Mouse (Mus musculus) MEL (cell line): ENCODE results near the gene Dpt.

ENCODE experiments used
- CTCF ChIP-seq, 3 experiments: IDR thresholded peaks in 2 of 3; conservative IDR thresholded peaks in 1 of 3; 2 replicates each; pipeline ENCODE4 v1.5.1; 2011 to 2012; ENCODE audit warnings: low read length in 3 of 3, low read depth in 2 of 3, mild to moderate bottlenecking in 2 of 3, improper control_type of control experiment in 1 of 3, inconsistent platforms in 1 of 3, mixed read lengths in 1 of 3, moderate library complexity in 1 of 3; ENCODE audit not compliant: control insufficient read depth in 1 of 3, insufficient read depth in 1 of 3, poor library complexity in 1 of 3, severe bottlenecking in 1 of 3
- GATA1 ChIP-seq: IDR thresholded peaks from 2 replicates; pipeline ENCODE4 v1.6.1; 2011; ENCODE audit warnings: low read depth, low read length, improper control_type of control experiment
- MAX ChIP-seq: IDR thresholded peaks from 2 replicates; pipeline ENCODE4 v1.6.1; 2011; ENCODE audit warnings: low read length, improper control_type of control experiment
- MYC ChIP-seq: IDR thresholded peaks from 2 replicates; pipeline ENCODE4 v1.6.1; 2011; ENCODE audit warnings: low read depth, mild to moderate bottlenecking, low read length, improper control_type of control experiment, moderate library complexity
- POLR2A ChIP-seq, 2 experiments: IDR thresholded peaks; 2 replicates each; pipeline ENCODE4 v1.6.1; 2011 to 2012; ENCODE audit warnings: low read length in 2 of 2, mild to moderate bottlenecking in 2 of 2, control low read depth in 1 of 2, improper control_type of control experiment in 1 of 2, low read depth in 1 of 2, moderate library complexity in 1 of 2; ENCODE audit not compliant: control insufficient read depth in 1 of 2, insufficient read depth in 1 of 2, poor library complexity in 1 of 2
- POLR2AphosphoS2 ChIP-seq: IDR thresholded peaks from 2 replicates; pipeline ENCODE4 v1.6.1; 2011; ENCODE audit warnings: low read length, improper control_type of control experiment
- POLR2AphosphoS5 ChIP-seq: IDR thresholded peaks from 2 replicates; pipeline ENCODE4 v1.6.1; 2012; ENCODE audit warnings: low read depth, borderline replicate concordance, mild to moderate bottlenecking, inconsistent platforms, low read length, moderate library complexity, mixed read lengths
- RCOR1 ChIP-seq: IDR thresholded peaks from 2 replicates; pipeline ENCODE4 v1.6.1; 2012; ENCODE audit warnings: low read depth, mild to moderate bottlenecking, inconsistent platforms, low read length, improper control_type of control experiment
- TAL1 ChIP-seq: IDR thresholded peaks from 2 replicates; pipeline ENCODE4 v1.6.1; 2012; ENCODE audit warnings: mild to moderate bottlenecking, inconsistent platforms, low read length, moderate library complexity, mixed read lengths
- ZKSCAN1 ChIP-seq: IDR thresholded peaks from 2 replicates; pipeline ENCODE4 v1.6.1; 2012; ENCODE audit warnings: low read depth, mild to moderate bottlenecking, inconsistent platforms, low read length, improper control_type of control experiment, moderate library complexity
- ZNF384 ChIP-seq: IDR thresholded peaks from 2 replicates; pipeline ENCODE4 v1.6.1; 2012; ENCODE audit warnings: low read depth, mild to moderate bottlenecking, inconsistent platforms, low read length, improper control_type of control experiment

DNA sequence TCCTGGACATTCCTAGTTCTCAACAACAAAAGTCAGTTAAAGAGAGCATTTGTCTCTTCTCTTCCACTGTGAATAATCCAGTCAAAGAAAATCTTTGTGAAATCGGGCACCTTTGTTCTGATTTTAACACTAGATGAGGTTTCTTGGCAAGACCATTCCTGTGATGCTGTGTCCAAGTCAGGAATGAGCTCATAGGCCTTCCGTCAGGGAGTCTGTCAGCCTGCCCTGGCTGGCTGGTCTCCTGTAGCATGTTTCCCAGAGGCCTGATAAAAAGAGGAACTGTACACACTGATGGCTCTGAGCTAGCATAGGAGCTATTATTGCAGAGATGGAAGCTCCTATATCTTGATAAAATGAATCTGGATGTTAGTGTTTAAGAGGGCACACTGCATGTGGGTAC lies 17.8 kb downstream of the Dpt start:
- no peak for TF ChIP-seq CTCF (IDR thresholded peaks at IDR 0.05 in 2 of 3, conservative IDR thresholded peaks at IDR 0.05 in 1 of 3; ENCODE audit: control insufficient read depth in 1 of 3, insufficient read depth in 1 of 3, low read depth in 2 of 3, low read length in 3 of 3, poor library complexity in 1 of 3, severe bottlenecking in 1 of 3)
- no peak for TF ChIP-seq POLR2AphosphoS2
- no peak for TF ChIP-seq RCOR1
- TF ChIP-seq POLR2A (IDR thresholded peaks at IDR 0.05; ENCODE audit: control insufficient read depth in 1 of 2, insufficient read depth in 1 of 2, low read depth in 1 of 2, low read length in 2 of 2, poor library complexity in 1 of 2) = no peak
- no peak for TF ChIP-seq ZKSCAN1
- TF ChIP-seq TAL1 = no peak
- no peak for TF ChIP-seq ZNF384
- TF ChIP-seq POLR2AphosphoS5 = no peak
- TF ChIP-seq MAX = no peak
- no peak for TF ChIP-seq MYC
- TF ChIP-seq GATA1 = no peak
